Mouse (Mus musculus): ENCODE data around the gene Cd96. TPM values are rescaled to one million over a fixed set of nuclear protein-coding genes. Genes with fewer than 3 reads are reported as not detected.

Cd96 gene
- polyA plus RNA-seq, 2 experiments = 0.41 to 0.50 TPM

DNA sequence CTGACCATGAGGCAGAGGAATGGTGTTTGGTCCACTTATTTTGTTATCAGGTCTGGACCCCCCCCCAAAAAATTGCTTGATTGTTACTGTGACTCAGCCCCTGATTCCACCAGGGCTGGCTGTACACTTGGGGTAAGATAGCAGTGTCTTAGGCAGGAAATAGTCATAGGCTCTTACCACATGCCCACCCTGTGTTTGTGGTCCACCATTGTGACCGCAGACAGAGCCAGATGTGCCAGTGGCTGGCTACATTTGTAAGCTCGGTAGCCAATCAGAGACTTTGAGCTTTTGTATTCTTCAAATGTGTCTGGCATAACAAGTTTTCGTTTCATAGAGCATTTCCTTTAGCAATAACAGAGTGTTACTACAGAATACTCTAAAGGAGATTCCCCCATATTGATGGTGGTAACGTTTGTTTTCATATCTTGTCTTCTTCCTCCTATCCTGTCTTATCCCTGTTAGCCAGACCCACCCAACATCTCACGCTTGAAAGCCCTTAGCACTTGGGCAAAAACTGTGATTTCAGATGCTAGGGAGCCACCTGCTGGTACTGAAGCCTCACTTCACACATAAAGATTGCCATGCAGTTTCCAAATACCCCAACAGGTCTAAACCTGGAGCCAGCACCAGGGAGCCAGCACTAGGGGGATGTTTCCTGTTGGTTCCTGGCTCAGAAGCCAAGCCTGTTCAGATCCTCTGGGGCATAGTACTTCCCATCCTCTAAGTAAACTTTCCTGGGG is 97.7 kb downstream of the Cd96 start:
- no peaks in the 10 kb centered on the region for H3K27me3 ChIP-seq (ENCODE audit: control insufficient read depth, insufficient read depth, low read length)
- 0 out of 2 replicates have a peak, but pooled peaks cover 3% of the 10 kb centered on the region for H3K4me1 ChIP-seq (ENCODE audit: control insufficient read depth, insufficient read depth, low read length)
- no peaks in the 10 kb centered on the region for H3K9me3 ChIP-seq (ENCODE audit: control insufficient read depth, low read length)
- H3K27ac ChIP-seq (replicated peaks; ENCODE audit: low read depth, low read length) = no peak overlapping the region
- ATAC-seq (ENCODE audit: low FRiP score, low read depth) = peak; percentile 79
- 43% methylated on average over 5 of the region's 5 CpGs for WGBS
- no peaks in the 10 kb centered on the region for H3K36me3 ChIP-seq (ENCODE audit: control insufficient read depth, insufficient read depth, low read length)
- no peak overlapping the region for H3K4me2 ChIP-seq (replicated peaks; ENCODE audit: low read depth, low read length, severe bottlenecking)
- no peak overlapping the region for H3K9ac ChIP-seq (ENCODE audit: low read depth, low read length, severe bottlenecking)
- TF ChIP-seq POLR2A (IDR thresholded peaks at IDR 0.05; ENCODE audit: borderline replicate concordance, extremely low read depth, insufficient read depth, insufficient read length) = no peak
- DNase-seq (ENCODE audit: low spot score) = peak; percentile 73
- H3K4me3 ChIP-seq (replicated peaks; ENCODE audit: low read length) = no peak overlapping the region

DNA sequence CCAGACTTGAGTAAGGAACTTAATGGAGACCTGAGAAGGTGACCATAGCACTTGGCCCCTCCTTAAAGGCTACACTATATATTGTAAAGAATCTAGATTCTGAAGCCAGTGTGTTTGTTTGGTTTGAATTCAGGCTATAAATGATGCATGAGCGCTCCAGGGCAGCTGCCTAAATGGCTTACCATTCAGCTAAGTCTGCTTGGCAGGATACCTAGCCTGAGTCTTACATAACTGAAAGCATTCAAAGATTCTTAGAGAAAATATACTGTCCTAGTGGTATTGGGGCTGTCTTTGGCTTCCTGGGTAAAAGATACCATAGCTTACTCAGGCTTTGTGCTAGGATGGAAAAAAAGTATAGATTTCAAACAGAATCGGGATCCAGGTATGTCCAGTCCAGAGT is 98.7 kb downstream of the Cd96 start:
- ATAC-seq (ENCODE audit: low FRiP score, low read depth) = 0 out of 2 replicates have a peak, but pooled peaks have one; percentile 12
- DNase-seq (ENCODE audit: low spot score) = no peak
- TF ChIP-seq POLR2A (IDR thresholded peaks at IDR 0.05; ENCODE audit: borderline replicate concordance, extremely low read depth, insufficient read depth, insufficient read length) = no peak
- Histone ChIP-seq H3K36me3 (ENCODE audit: control insufficient read depth, insufficient read depth, low read length) (no peaks in the 10 kb centered on the region), H3K27ac (replicated peaks; ENCODE audit: low read depth, low read length) (no peak overlapping the region), H3K4me3 (replicated peaks; ENCODE audit: low read length) (no peak overlapping the region), H3K4me2 (replicated peaks; ENCODE audit: low read depth, low read length, severe bottlenecking) (no peak overlapping the region), H3K9me3 (ENCODE audit: control insufficient read depth, low read length) (no peaks in the 10 kb centered on the region), H3K9ac (ENCODE audit: low read depth, low read length, severe bottlenecking) (no peak overlapping the region), H3K4me1 (ENCODE audit: control insufficient read depth, insufficient read depth, low read length) (0 out of 2 replicates have a peak, but pooled peaks cover 3% of the 10 kb centered on the region), H3K27me3 (ENCODE audit: control insufficient read depth, insufficient read depth, low read length) (no peaks in the 10 kb centered on the region)
- 58% methylated on average over 2 of the region's 2 CpGs for WGBS

DNA sequence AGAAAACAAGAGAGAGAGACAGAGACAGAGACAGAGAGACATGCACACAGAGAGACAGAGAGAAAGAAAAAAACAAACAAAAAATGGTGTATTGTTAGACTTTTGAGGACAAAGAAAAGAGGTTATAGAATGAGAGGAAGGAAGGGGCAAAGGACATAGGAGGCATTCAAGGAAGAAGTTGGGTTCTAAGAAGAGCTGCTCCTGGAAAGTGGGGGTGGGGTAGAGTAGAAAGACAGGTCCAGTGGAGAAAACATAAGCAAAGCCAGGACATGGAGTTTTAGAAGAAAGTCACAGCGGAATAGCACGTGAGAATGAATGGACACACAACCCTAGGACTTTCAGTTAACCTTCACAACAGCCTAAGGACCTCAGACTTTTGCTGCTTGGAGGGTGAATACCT is 99.7 kb downstream of the Cd96 start:
- TF ChIP-seq POLR2A (IDR thresholded peaks at IDR 0.05; ENCODE audit: borderline replicate concordance, extremely low read depth, insufficient read depth, insufficient read length) = no peak
- Histone ChIP-seq H3K4me2 (replicated peaks; ENCODE audit: low read depth, low read length, severe bottlenecking) (no peak overlapping the region), H3K27me3 (ENCODE audit: control insufficient read depth, insufficient read depth, low read length) (no peaks in the 10 kb centered on the region), H3K36me3 (ENCODE audit: control insufficient read depth, insufficient read depth, low read length) (no peaks in the 10 kb centered on the region), H3K4me3 (replicated peaks; ENCODE audit: low read length) (no peak overlapping the region), H3K4me1 (ENCODE audit: control insufficient read depth, insufficient read depth, low read length) (0 out of 2 replicates have a peak, but pooled peaks cover 3% of the 10 kb centered on the region), H3K9me3 (ENCODE audit: control insufficient read depth, low read length) (no peaks in the 10 kb centered on the region), H3K9ac (ENCODE audit: low read depth, low read length, severe bottlenecking) (no peak overlapping the region), H3K27ac (replicated peaks; ENCODE audit: low read depth, low read length) (no peak overlapping the region)
- WGBS = 68% methylated on average over 2 of the region's 2 CpGs
- no peak for ATAC-seq (ENCODE audit: low FRiP score, low read depth)
- DNase-seq (ENCODE audit: low spot score) = no peak

DNA sequence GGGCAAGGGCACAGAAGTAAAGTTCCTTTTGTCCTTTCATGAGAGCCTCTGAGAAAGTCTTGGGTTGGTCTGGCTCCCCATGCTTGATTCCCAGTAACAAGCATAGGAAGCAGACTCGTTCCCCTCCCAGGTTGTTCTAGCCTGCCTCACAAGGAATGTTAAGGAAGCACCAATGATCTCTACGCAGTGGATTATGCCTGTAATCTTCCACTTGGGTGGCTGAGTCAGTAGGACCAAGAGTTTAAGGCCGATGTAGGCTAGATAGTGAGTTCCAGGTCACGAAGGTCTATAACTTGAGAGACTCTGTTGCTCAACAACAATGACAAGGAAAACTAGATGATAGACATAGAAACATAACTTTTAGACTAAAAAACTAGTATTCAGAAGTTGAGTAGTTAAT is 100.3 kb downstream of the Cd96 start:
- DNase-seq (ENCODE audit: low spot score) = no peak
- Histone ChIP-seq H3K9ac (ENCODE audit: low read depth, low read length, severe bottlenecking) (no peak overlapping the region), H3K4me1 (ENCODE audit: control insufficient read depth, insufficient read depth, low read length) (0 out of 2 replicates have a peak, but pooled peaks cover 3% of the 10 kb centered on the region), H3K4me3 (replicated peaks; ENCODE audit: low read length) (no peak overlapping the region), H3K36me3 (ENCODE audit: control insufficient read depth, insufficient read depth, low read length) (no peaks in the 10 kb centered on the region), H3K9me3 (ENCODE audit: control insufficient read depth, low read length) (no peaks in the 10 kb centered on the region), H3K27ac (replicated peaks; ENCODE audit: low read depth, low read length) (no peak overlapping the region), H3K4me2 (replicated peaks; ENCODE audit: low read depth, low read length, severe bottlenecking) (no peak overlapping the region), H3K27me3 (ENCODE audit: control insufficient read depth, insufficient read depth, low read length) (no peaks in the 10 kb centered on the region)
- no peak for ATAC-seq (ENCODE audit: low FRiP score, low read depth)
- no peak for TF ChIP-seq POLR2A (IDR thresholded peaks at IDR 0.05; ENCODE audit: borderline replicate concordance, extremely low read depth, insufficient read depth, insufficient read length)
- WGBS = 87% methylated on average over 4 of the region's 4 CpGs

DNA sequence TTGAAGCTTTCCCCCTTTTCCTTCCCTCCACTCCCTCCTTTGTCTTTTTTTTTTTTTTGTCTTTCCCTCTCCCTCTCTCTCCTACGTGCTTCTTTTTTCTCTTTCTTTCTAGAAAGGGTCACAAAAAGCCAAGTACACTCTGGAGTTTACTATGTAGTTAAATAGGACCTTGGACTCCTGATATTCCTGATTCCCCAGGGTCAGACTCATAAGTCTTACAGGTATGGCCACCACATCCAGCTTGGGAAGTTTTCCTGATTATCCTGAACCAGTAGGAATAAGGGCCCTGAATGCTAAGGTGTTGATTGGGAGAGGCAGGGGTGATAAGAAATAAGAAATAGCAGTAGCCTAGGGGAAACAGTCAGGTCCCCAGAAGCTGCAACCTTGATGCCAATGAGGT is 100.7 kb downstream of the Cd96 start:
- ATAC-seq (ENCODE audit: low FRiP score, low read depth) = no peak

More for the DNA sequence above, 100.7 kb downstream of the Cd96 start:
- no peaks in the 10 kb centered on the region for H3K27me3 ChIP-seq (ENCODE audit: control insufficient read depth, insufficient read depth, low read length)
- H3K27ac ChIP-seq (replicated peaks; ENCODE audit: low read depth, low read length) = no peak overlapping the region
- no peak overlapping the region for H3K4me3 ChIP-seq (replicated peaks; ENCODE audit: low read length)
- no peak overlapping the region for H3K9ac ChIP-seq (ENCODE audit: low read depth, low read length, severe bottlenecking)
- no peak for TF ChIP-seq POLR2A (IDR thresholded peaks at IDR 0.05; ENCODE audit: borderline replicate concordance, extremely low read depth, insufficient read depth, insufficient read length)
- no peaks in the 10 kb centered on the region for H3K36me3 ChIP-seq (ENCODE audit: control insufficient read depth, insufficient read depth, low read length)
- DNase-seq (ENCODE audit: low spot score) = no peak
- no peak overlapping the region for H3K4me2 ChIP-seq (replicated peaks; ENCODE audit: low read depth, low read length, severe bottlenecking)
- no peaks in the 10 kb centered on the region for H3K9me3 ChIP-seq (ENCODE audit: control insufficient read depth, low read length)
- 0 out of 2 replicates have a peak, but pooled peaks cover 3% of the 10 kb centered on the region for H3K4me1 ChIP-seq (ENCODE audit: control insufficient read depth, insufficient read depth, low read length)
- WGBS = 81% methylated on average over 1 of the region's 1 CpGs
